Mouse (Mus musculus) thymus, postnatal 4 days (tissue): Measurements from ENCODE around the gene Psg20.
A peak's percentile ranks its signal among the peaks of the same experiment; 100 is the strongest.
"Not testable (repeated sequence)": the region's sequence is repeated elsewhere in the genome, so short reads cannot be mapped to it uniquely, and the experiment has no call there.

ENCODE experiments used
- DNase-seq: peaks from one replicate; pipeline ENCODE4 v3.0.0; 2021

The Psg20 gene

GRCm38 (mm10) chr7:18686085-18686484 is at the start of gene Psg20:
Psg20 (minus strand) TSS chr7:18686185.
- DNase-seq = no peak

- DNase-seq = no peak
These were observed 48.5 kb upstream of the Psg20 start for GRCm38 (mm10) chr7:18734451-18734850.

- no peak for DNase-seq
These were observed 47.1 kb upstream of the Psg20 start for GRCm38 (mm10) chr7:18733111-18733510.

- no peak for DNase-seq
These were observed 42.4 kb upstream of the Psg20 start for GRCm38 (mm10) chr7:18728391-18728790.

DNA sequence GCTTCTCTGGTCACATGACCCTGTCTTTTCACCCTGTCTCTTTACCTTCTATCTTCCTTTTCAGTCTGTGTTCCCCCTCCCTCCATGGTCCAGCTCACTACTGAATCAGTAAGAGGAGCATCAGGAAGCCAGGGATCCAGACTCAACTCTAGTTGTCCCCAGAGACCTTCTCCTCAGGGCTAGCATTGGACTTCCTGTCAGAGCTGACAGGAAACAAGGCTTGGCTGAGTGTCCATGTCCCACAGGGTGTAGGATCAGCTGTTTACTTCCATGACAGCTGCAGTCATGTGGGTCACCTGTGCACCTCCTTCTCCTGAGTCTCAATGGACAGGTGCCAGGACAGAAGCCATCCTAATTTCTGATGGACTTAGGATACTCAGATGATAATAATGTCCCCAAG is 39.9 kb upstream of the Psg20 start:
- DNase-seq = not testable (repeated sequence)

GRCm38 (mm10) chr7:18724001-18724400 is 38.0 kb upstream of the Psg20 start:
- DNase-seq = no peak

DNA sequence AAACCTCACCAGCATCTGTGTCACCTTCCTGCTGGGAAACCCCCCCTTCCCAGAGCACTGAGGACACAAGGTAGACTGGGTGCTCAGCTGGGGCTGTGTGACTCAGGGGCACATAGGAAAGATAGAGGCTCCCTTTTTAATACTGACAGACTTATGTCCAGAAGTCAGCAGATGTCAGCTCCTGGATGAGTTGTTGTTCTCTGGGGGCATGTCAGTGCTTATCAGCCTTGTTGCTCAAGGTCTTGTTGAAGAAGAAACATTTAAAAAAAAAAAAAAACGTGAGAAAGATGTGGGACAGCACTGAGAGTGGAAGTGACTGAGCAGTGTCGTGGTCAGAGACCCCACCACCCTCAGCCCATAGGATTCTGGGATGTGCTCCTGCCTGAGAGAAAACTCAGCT is 31.8 kb upstream of the Psg20 start, which contains the start of gene Psg22:
TSS of gene Psg22 (plus strand) at position 301 of the 400 bp plus-strand sequence.
- DNase-seq = no peak

- no peak for DNase-seq
These were observed 29.6 kb upstream of the Psg20 start for GRCm38 (mm10) chr7:18715546-18715945.

DNA sequence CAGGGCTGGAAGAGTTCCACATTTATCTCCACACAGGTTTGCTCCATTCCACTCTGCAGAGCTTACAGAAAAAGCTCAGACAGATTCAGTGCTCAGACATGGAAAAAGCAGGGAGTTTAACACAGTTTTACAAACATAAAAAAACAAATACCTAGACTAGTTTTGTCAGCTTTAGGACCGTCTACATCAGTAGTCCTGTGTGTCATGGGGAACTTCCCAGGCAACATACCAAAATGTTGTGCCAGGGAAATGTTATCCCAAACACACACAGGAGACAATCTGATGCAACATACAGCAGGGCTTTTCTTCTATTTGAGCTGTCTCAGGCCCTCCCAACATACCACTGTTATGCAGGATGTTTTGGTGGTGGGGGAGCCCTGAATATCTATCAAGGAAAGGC is 24.9 kb upstream of the Psg20 start:
- no peak for DNase-seq

GRCm38 (mm10) chr7:18710331-18710730 is 24.3 kb upstream of the Psg20 start:
- DNase-seq = not testable (repeated sequence)

- DNase-seq = no peak
These were observed 399 bp downstream of the Psg20 start for GRCm38 (mm10) chr7:18685586-18685985.

DNA sequence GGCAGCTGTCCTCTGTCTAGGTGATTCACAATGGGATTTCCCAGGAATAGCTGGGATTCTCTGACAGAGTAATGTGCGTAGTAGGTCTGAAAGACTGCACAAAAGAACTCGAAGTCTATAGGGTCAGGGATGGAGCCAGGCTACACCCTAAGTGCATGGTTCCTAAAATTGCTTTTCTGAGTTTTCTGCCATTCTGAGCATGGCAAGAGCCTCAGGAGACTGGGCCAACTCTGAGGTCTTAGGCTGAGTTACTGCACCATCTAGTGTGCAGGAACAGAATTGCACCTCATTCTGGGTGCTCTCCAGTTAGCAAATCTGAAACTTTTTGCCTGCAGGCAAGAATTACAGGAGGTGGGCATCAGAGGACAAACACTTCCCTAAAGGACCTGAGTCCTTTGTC is 6.2 kb downstream of the Psg20 start:
- peak; percentile 18 for DNase-seq

- DNase-seq = not testable (repeated sequence)
These were observed 29.4 kb downstream of the Psg20 start, which contains the start of gene Psg21 for GRCm38 (mm10) chr7:18656625-18657024. Psg21 (minus strand) TSS chr7:18656725.

DNA sequence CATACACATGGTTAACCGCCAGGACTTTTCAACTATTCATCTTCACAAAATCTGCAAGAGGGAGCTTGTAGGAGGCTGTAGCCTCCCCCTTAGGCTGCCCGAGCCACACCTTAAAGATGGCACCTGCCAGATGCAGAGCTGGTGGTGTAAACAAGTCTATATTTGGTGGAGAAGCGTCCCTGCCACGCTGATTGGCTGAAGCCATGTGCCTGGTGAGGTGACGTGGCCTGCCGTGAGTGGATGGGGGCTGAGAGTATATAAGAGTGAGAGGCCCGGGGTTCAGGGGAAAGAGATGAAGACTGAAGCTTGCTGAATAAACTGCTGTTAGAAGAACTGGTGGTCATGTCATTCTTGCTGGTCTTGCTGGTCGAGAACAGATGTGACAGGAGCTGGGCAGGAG is 59.1 kb downstream of the Psg20 start:
- not testable (repeated sequence) for DNase-seq
